Mouse (Mus musculus) CH12.LX (cell line): ENCODE results near the gene Nlgn1. TPM values are rescaled to one million over a fixed set of nuclear protein-coding genes. Genes with fewer than 3 reads are reported as not detected.

Experiments used
- DNase-seq: peaks from one replicate; pipeline ENCODE4 v3.0.0-alpha.2; 2013; ENCODE audit errors: extremely low read depth
- H3K27ac ChIP-seq: 2 replicates; pipeline ENCODE4 v1.5.1; 2012; ENCODE audit warnings: low read depth, mild to moderate bottlenecking, control low read depth, moderate library complexity; ENCODE audit not compliant: insufficient read depth
- H3K27me3 ChIP-seq: replicated peaks from 2 replicates; pipeline ENCODE3; 2012; ENCODE audit warnings: inconsistent platforms
- H3K36me3 ChIP-seq, 2 experiments: replicated peaks in 1 of 2; 2 replicates each; pipeline versions ENCODE3 to v1.6.1; 2012; ENCODE audit warnings: inconsistent platforms in 1 of 2, low read length in 1 of 2, mild to moderate bottlenecking in 1 of 2, mixed read lengths in 1 of 2, moderate library complexity in 1 of 2; ENCODE audit not compliant: control insufficient read depth in 1 of 2, insufficient read depth in 1 of 2
- H3K4me1 ChIP-seq, 2 experiments: 2 replicates each; pipeline ENCODE4 v1.6.1; 2012; ENCODE audit warnings: inconsistent platforms in 1 of 2, moderate library complexity in 1 of 2; ENCODE audit not compliant: insufficient read depth in 2 of 2, control insufficient read depth in 1 of 2
- H3K4me2 ChIP-seq: 2 replicates; pipeline ENCODE4 v1.6.1; 2012; ENCODE audit warnings: low read depth, mild to moderate bottlenecking, control low read depth; ENCODE audit not compliant: poor library complexity, insufficient read depth, severe bottlenecking
- H3K4me3 ChIP-seq, 3 experiments: fragments of 150-350 bp in 1 of 3; sonication (generic) in 1 of 3; replicated peaks in 1 of 3; 2 replicates each; pipeline versions ENCODE3 to v1.5.1; 2011 to 2012; ENCODE audit warnings: low read depth in 2 of 3, low read length in 2 of 3, mild to moderate bottlenecking in 2 of 3, moderate library complexity in 2 of 3, control low read depth in 1 of 3, improper control_type of control experiment in 1 of 3, inconsistent platforms in 1 of 3, mixed read lengths in 1 of 3; ENCODE audit not compliant: poor library complexity in 1 of 3
- H3K79me2 ChIP-seq: replicated peaks from 2 replicates; pipeline ENCODE4 v1.6.1; 2012; ENCODE audit warnings: mild to moderate bottlenecking, moderate library complexity; ENCODE audit not compliant: control insufficient read depth, poor library complexity, insufficient read depth, severe bottlenecking; ENCODE audit errors: extremely low read depth
- H3K9ac ChIP-seq: 2 replicates; pipeline ENCODE4 v1.6.1; 2012; ENCODE audit warnings: low read depth, mild to moderate bottlenecking, control low read depth, moderate library complexity; ENCODE audit not compliant: insufficient read depth
- H3K9me3 ChIP-seq: replicated peaks from 2 replicates; pipeline ENCODE3; 2012; ENCODE audit warnings: low read length, inconsistent platforms, mixed read lengths
- BHLHE40 ChIP-seq: IDR thresholded peaks from 2 replicates; pipeline ENCODE4 v1.6.1; 2011; ENCODE audit warnings: mild to moderate bottlenecking, low read depth, low read length, improper control_type of control experiment
- CHD2 ChIP-seq: IDR thresholded peaks from 2 replicates; pipeline ENCODE4 v1.6.1; 2011; ENCODE audit warnings: low read length, improper control_type of control experiment
- E2F4 ChIP-seq: IDR thresholded peaks from 2 replicates; pipeline ENCODE4 v1.6.1; 2011; ENCODE audit warnings: low read depth, low read length, improper control_type of control experiment; ENCODE audit not compliant: insufficient replicate concordance
- IRF4 ChIP-seq: IDR thresholded peaks from 2 replicates; pipeline ENCODE4 v1.6.1; 2014; ENCODE audit warnings: low read depth, mild to moderate bottlenecking, inconsistent platforms, low read length, improper control_type of control experiment
- MAFK ChIP-seq: IDR thresholded peaks from 2 replicates; pipeline ENCODE4 v1.6.1; 2011; ENCODE audit warnings: low read length, improper control_type of control experiment; ENCODE audit not compliant: insufficient replicate concordance
- MEF2A ChIP-seq: IDR thresholded peaks from 2 replicates; pipeline ENCODE4 v1.6.1; 2014; ENCODE audit warnings: low read depth, mild to moderate bottlenecking, inconsistent platforms, low read length, improper control_type of control experiment, borderline replicate concordance
- NELFE ChIP-seq: IDR thresholded peaks from 2 replicates; pipeline ENCODE4 v1.6.1; 2011; ENCODE audit warnings: low read depth, low read length, improper control_type of control experiment
- POLR2A ChIP-seq: IDR thresholded peaks from 2 replicates; pipeline ENCODE4 v1.6.1; 2011; ENCODE audit warnings: low read depth, mild to moderate bottlenecking, improper control_type of control experiment, low read length
- RAD21 ChIP-seq: IDR thresholded peaks from 2 replicates; pipeline ENCODE4 v1.6.1; 2011; ENCODE audit warnings: low read depth, mild to moderate bottlenecking, low read length, improper control_type of control experiment, moderate library complexity
- RCOR1 ChIP-seq: conservative IDR thresholded peaks from 2 replicates; pipeline ENCODE4 v1.6.1; 2012; ENCODE audit warnings: low read depth, mild to moderate bottlenecking, inconsistent platforms, low read length, improper control_type of control experiment
- SIN3A ChIP-seq: IDR thresholded peaks from 2 replicates; pipeline ENCODE4 v1.6.1; 2012; ENCODE audit warnings: low read length, improper control_type of control experiment, inconsistent platforms
- SMC3 ChIP-seq: IDR thresholded peaks from 2 replicates; pipeline ENCODE4 v1.6.1; 2011; ENCODE audit warnings: low read depth, low read length, improper control_type of control experiment
- ZMIZ1 ChIP-seq: IDR thresholded peaks from 2 replicates; pipeline ENCODE4 v1.6.1; 2012; ENCODE audit warnings: low read depth, mild to moderate bottlenecking, inconsistent platforms, low read length, improper control_type of control experiment
- dilution Hi-C: fragments of 300-500 bp; cut with MboI; formaldehyde crosslinking; loops from 2 replicates; pipeline ENCODE4 v1.14.3; 2020; ENCODE audit warnings: low sequenced_read_pairs; ENCODE audit not compliant: extremely low pct_unique_long_range_greater_than_20kb, extremely low pct_ligation_motif_present
- in situ Hi-C: fragments of 300-500 bp; cut with MboI; formaldehyde crosslinking; loops from 3 replicates; pipeline ENCODE4 v1.14.3; 2019; ENCODE audit warnings: low sequenced_read_pairs, low pct_ligation_motif_present, low pct_unique_long_range_greater_than_20kb, mixed read lengths
- polyA plus RNA-seq: library from polyadenylated mRNA; unstranded; fragments of >175 nt; gene quantifications from 2 replicates; pipeline ENCODE4 v1.2.1, GENCODE M21; 2012; ENCODE audit warnings: low read depth; ENCODE audit not compliant: insufficient read length
- total RNA-seq, 2 experiments: library from RNA; depleted of rRNA; stranded (reverse); fragments of 300-350 nt in 1 of 2; fragments of >200 nt in 1 of 2; gene quantifications; 2 replicates each; pipeline ENCODE4 v1.2.3; 2012 to 2014

The Nlgn1 gene
- total and polyA plus RNA-seq, 3 experiments, result not detected

DNA sequence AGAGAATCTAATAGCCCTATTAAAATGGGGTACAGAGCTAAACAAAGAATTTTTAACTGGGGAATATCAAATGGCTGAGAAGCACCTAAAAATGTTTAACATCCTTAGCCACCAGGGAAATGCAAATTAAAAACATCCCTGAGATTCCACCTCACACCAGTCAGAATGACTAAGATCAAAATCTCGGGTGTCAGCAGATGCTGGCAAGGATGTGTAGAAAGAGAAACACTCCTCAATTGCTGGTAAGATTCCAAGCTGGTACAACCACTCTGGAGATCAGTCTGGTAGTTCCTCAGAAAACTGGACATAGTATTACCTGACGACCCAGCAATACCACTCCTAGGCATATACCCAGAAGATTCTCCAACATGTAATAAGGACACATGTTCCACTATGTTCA lies 869.2 kb downstream of the Nlgn1 start:
- dilution Hi-C loops, result no loop called here

DNA sequence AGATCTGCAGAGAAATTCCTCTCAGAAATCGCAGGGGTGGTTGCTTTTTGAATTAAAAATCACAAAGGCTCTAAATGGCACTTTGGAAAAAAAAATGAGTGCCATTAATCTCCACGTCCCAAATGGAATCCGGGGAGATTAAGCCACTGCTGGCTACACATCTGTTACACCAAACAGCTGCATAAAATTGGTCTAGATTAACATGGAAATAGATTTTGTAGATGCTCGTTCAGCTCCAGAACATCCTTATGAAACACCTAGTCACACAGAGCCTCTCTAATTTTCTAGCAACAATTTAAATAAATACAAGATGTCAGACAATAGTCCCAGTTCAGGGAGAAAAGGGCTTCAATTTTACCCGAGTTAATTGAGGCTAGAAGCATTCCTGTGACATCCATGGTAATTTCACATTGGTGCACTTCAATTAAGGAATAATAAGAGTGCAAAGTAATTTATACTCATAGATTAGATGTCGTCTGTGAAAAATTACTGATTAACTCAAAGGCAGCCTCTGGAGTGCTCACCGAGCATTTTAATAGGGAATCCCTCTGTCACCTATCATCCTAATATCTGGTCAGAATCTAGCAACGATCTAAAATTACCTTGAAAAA lies 875.9 kb downstream of the Nlgn1 start:
- dilution Hi-C loops (no loop called here), in situ Hi-C loops (no loop called here)

More for the DNA sequence above, 869.2 kb downstream of the Nlgn1 start:
- no peaks in the 10 kb centered on the region for H3K79me2 ChIP-seq
- peaks cover 3% of the 10 kb centered on the region for H3K9me3 ChIP-seq
- H3K4me2 ChIP-seq, result no peak overlapping the region
- no peak overlapping the region for H3K9ac ChIP-seq
- TF ChIP-seq RCOR1 (no peak), ZMIZ1 (no peak), RAD21 (no peak), MAFK (no peak), POLR2A (no peak), E2F4 (no peak)
- no peaks in the 10 kb centered on the region for H3K4me1 ChIP-seq
- no peaks in the 10 kb centered on the region for H3K27me3 ChIP-seq
- no peak overlapping the region for H3K4me3 ChIP-seq
- no peak for DNase-seq
- no peaks in the 10 kb centered on the region for H3K36me3 ChIP-seq
- no peak overlapping the region for H3K27ac ChIP-seq
- in situ Hi-C loops, result no loop called here

DNA sequence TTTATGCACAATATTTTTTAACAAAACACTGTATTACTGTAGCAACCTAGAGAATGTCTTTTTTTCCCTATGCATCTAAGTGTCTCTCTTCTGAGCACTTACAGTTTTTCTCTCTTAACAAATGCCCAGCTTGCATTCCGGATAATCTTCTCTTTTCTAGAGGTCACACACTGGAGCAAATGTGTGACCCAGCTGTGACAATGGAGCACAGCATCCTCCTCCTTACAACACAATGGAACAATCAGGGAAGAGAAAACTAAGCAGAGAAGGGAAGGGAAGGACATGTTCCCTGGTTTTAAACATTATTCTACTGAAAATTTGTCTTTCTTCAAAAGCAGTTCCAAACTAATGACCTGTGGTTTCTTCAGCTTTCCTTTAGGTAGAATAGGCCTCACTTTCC lies 879.9 kb downstream of the Nlgn1 start:
- dilution Hi-C loops, result no loop called here
- Histone ChIP-seq H3K9ac (no peak overlapping the region), H3K4me2 (no peak overlapping the region), H3K27ac (no peak overlapping the region), H3K36me3 (no peaks in the 10 kb centered on the region), H3K27me3 (no peaks in the 10 kb centered on the region), H3K4me1 (no peaks in the 10 kb centered on the region)
- no peak for DNase-seq
- TF ChIP-seq CHD2 (no peak), BHLHE40 (no peak), RCOR1 (no peak), NELFE (no peak), MEF2A (no peak), SMC3 (no peak), ZMIZ1 (no peak), E2F4 (no peak)
- TF ChIP-seq, all 38 proteins: peak for 0
- H3K4me3 ChIP-seq, result no peak overlapping the region
- in situ Hi-C loops, result no loop called here
- H3K9me3 ChIP-seq, result peaks cover 37% of the 10 kb centered on the region
- no peaks in the 10 kb centered on the region for H3K79me2 ChIP-seq

More for the DNA sequence above, 875.9 kb downstream of the Nlgn1 start:
- no peak overlapping the region for H3K9ac ChIP-seq
- TF ChIP-seq BHLHE40 (no peak), IRF4 (no peak), SIN3A (no peak)
- DNase-seq, result no peak
- no peak overlapping the region for H3K4me2 ChIP-seq
- no peak overlapping the region for H3K27ac ChIP-seq
- no peaks in the 10 kb centered on the region for H3K79me2 ChIP-seq
- no peaks in the 10 kb centered on the region for H3K27me3 ChIP-seq
- H3K36me3 ChIP-seq, result no peaks in the 10 kb centered on the region
- no peaks in the 10 kb centered on the region for H3K4me1 ChIP-seq
- no peak overlapping the region for H3K4me3 ChIP-seq
- H3K9me3 ChIP-seq, result peaks cover 31% of the 10 kb centered on the region
